Mouse (Mus musculus) left cerebral cortex, adult 6 months (tissue): ENCODE results near the gene Nupl1. TPM values are rescaled to one million over a fixed set of nuclear protein-coding genes. Genes with fewer than 3 reads are reported as not detected.

ENCODE experiments used
- long read RNA-seq, 2 experiments: library from polyadenylated mRNA; unstranded; transcript quantifications; one replicate each; pipeline ENCODE4 v2.0.0; 2019 to 2020
- polyA plus RNA-seq: library from polyadenylated mRNA; unstranded; fragments of <200 nt; fragmentation: Nextera tagmentation; gene quantifications from 2 replicates; pipeline ENCODE4 v1.2.3, GENCODE M21; 2021

Nupl1 gene
- not detected in 2 replicates for polyA plus RNA-seq
- long read RNA-seq, experiment 1, partial matches to known transcripts, result 15 of 17 reads
- long read RNA-seq, experiment 1, other reads (novel, unspliced or antisense), result 2 of 17 reads
- long read RNA-seq, experiment 2, partial matches to known transcripts, result 1 of 1 reads
- long read RNA-seq, experiment 2, other reads (novel, unspliced or antisense), result 0 of 1 reads

GRCm38 (mm10) chr14:60251281-60252003 lies at the start of gene Nupl1, which contains the start of gene Gm49336:
Nupl1 (minus strand) TSS chr14:60251431.
Gm49336 (minus strand) TSS chr14:60251507.

GRCm38 (mm10) chr14:60264990-60265876 lies 14.0 kb upstream of the Nupl1 start, which contains the start of gene Mtmr6:
Mtmr6 (plus strand) TSS chr14:60265228.

DNA sequence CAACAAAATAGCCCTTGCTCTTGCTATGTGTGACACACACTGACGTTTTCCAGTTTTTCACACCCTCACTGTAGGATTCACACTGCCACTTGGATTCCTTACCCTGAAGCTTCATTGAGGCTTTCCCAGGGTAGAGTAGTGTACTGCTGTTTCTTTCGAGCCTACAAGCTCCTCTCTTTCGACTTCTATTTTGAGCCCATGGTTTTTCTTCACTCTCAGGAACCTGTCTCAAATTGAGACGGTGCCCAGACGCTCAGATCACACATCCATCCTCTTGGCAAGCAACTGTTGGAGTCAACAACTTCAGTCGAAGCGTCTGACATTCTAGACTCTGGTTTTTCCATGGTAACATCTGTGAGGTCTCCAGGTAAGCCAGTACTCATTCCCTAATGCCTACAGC lies 54.3 kb downstream of the Nupl1 start, which contains the start of gene Atp8a2:
Atp8a2 (minus strand) TSS at position 296 of the 400 bp plus-strand sequence.

Other genes with a start within 250 kb of the Nupl1 start
- 12.0 and 15.1 TPM in 2 replicates for gene Atp8a2, start 54.3 kb downstream of the Nupl1 start, polyA plus RNA-seq
- 18.5 and 20.3 TPM in 2 replicates for gene Gm49336, start 76 bp upstream of the Nupl1 start, polyA plus RNA-seq
- gene Mtmr6, start 13.8 kb upstream of the Nupl1 start, polyA plus RNA-seq, result 62.9 and 78.3 TPM in 2 replicates
- 5.6 and 19.6 TPM in 2 replicates for gene Amer2, start 121.8 kb upstream of the Nupl1 start, polyA plus RNA-seq